Comparison of ENCODE assay signal across 8 mouse cellular contexts in genomic region chrX:12079059-12079308, GRCm38 (mm10).
DNase-seq lines count a peak whose midpoint lies in the region; ATAC-seq and TF ChIP-seq lines count a peak whose summit lies in the region.

No protein-coding gene starts in this region.

- H3K4me3 ChIP-seq in gastrocnemius, adult 2 months = peak overlapping the region; percentile 88
- H3K4me3 ChIP-seq in thymus, adult 2 months (ENCODE audit: control insufficient read depth, insufficient read depth, low read length) = peak overlapping the region; percentile 92
- H3K4me3 ChIP-seq in liver, embryonic 11.5 days (ENCODE audit: low read depth, low read length) = peak overlapping the region; percentile 74

- WGBS in thymus, adult 2 months = under 1% methylated on average over 21 of the region's 27 CpGs
- 2% methylated on average over 21 of the region's 27 CpGs for WGBS in liver, embryonic 11.5 days

- H3K9me3 ChIP-seq in liver, embryonic 11.5 days (ENCODE audit: control insufficient read depth, low read length) = no peaks in the 10 kb centered on the region

- no peak for TF ChIP-seq POLR2A in thymus, adult 2 months (IDR thresholded peaks at IDR 0.05; ENCODE audit: control insufficient read depth, extremely low read depth, insufficient read depth, low read length, poor library complexity)

- H3K9ac ChIP-seq in liver, embryonic 11.5 days (ENCODE audit: low read depth, low read length) = peak overlapping the region; percentile 76

- ATAC-seq in liver, embryonic 11.5 days (replicated peaks; ENCODE audit: low FRiP score) = no peak

- intact Hi-C loops in gastrocnemius, adult 2 months (cut with DNase I) = loop anchor here (5.0 to 10.0 kb wide), 6 partner anchors 72 to 447 kb away; no protein-coding TSS in a partner anchor

- peak overlapping the region; percentile 85 for H3K4me2 ChIP-seq in liver, embryonic 11.5 days

- no peak for TF ChIP-seq CTCF in gastrocnemius, adult 2 months (IDR thresholded peaks at IDR 0.05)
- no peak for TF ChIP-seq CTCF in thymus, adult 2 months (IDR thresholded peaks at IDR 0.05; ENCODE audit: borderline replicate concordance, control insufficient read depth, extremely low read depth, insufficient read depth, low read length, poor library complexity)

- no peaks in the 10 kb centered on the region for H3K36me3 ChIP-seq in thymus, adult 2 months (ENCODE audit: control insufficient read depth, insufficient read depth, low read length)
- H3K36me3 ChIP-seq in liver, embryonic 11.5 days (ENCODE audit: control insufficient read depth, insufficient read depth, low read length) = no peaks in the 10 kb centered on the region

- peaks cover 30% of the 10 kb centered on the region for H3K4me1 ChIP-seq in thymus, adult 2 months (replicated peaks; ENCODE audit: control insufficient read depth, insufficient read depth, low read length)
- H3K4me1 ChIP-seq in liver, embryonic 11.5 days (replicated peaks; ENCODE audit: control insufficient read depth, insufficient read depth, low read length) = peaks cover 3% of the 10 kb centered on the region

- H3K27ac ChIP-seq in gastrocnemius, adult 2 months = peak overlapping the region; percentile 93
- H3K27ac ChIP-seq in thymus, adult 2 months (ENCODE audit: control insufficient read depth, insufficient read depth, low read length) = peak overlapping the region; percentile 22; the same call in 1 of the 2 replicates
- H3K27ac ChIP-seq in liver, embryonic 11.5 days (ENCODE audit: low read depth, low read length) = peak overlapping the region; percentile 80; the same call in 1 of the 2 replicates

- DNase-seq in gastrocnemius, adult 2 months = peak; percentile 23
- DNase-seq in gastrocnemius, postnatal 25 days = no peak
- DNase-seq in thymus, adult 2 months = no peak
- no peak for DNase-seq in thymus, postnatal 10 days (ENCODE audit: low spot score in 2 of 2)
- DNase-seq in liver, embryonic 11.5 days (ENCODE audit: low spot score) = no peak
- DNase-seq in yolk sac, embryonic 10.5 days (ENCODE audit: low spot score) = peak; percentile 24
- no peak for DNase-seq in spleen, postnatal 10 days (ENCODE audit: low spot score in 2 of 2)
- no peak for DNase-seq in frontal cortex, adult 2 months (ENCODE audit: extremely low spot score in 1 of 2, low spot score in 1 of 2)

- no peaks in the 10 kb centered on the region for H3K27me3 ChIP-seq in thymus, adult 2 months (ENCODE audit: control insufficient read depth, insufficient read depth, low read length)
- peaks cover 88% of the 10 kb centered on the region for H3K27me3 ChIP-seq in liver, embryonic 11.5 days (replicated peaks; ENCODE audit: control insufficient read depth, insufficient read depth, low read length)

Comparison
In these comparisons a context has a peak if more than half of its experiments do, and no peak if none do; other contexts are left out.
1. DNase-seq: peak in gastrocnemius, adult 2 months (single experiment) and yolk sac, embryonic 10.5 days (single experiment); none in gastrocnemius, postnatal 25 days (single experiment), thymus, adult 2 months (single experiment), thymus, postnatal 10 days (0 of 2), liver, embryonic 11.5 days (single experiment), spleen, postnatal 10 days (0 of 2) and frontal cortex, adult 2 months (0 of 2).
2. H3K27ac ChIP-seq: peak in every context shown above with its lines; median percentile 93 in gastrocnemius, adult 2 months; 80 in liver, embryonic 11.5 days; 22 in thymus, adult 2 months.
3. Peak in every context shown above with its lines, with median percentiles within 50 percentile points of each other: H3K4me3 ChIP-seq.